Mouse (Mus musculus) lung, postnatal 0 days (tissue): ENCODE data around the gene Prss43.

ENCODE experiments used
- CTCF ChIP-seq: IDR thresholded peaks from 2 replicates; pipeline ENCODE4 v1.5.1; 2016; ENCODE audit warnings: antibody characterized with exemption, mild to moderate bottlenecking
- EP300 ChIP-seq: IDR thresholded peaks from 2 replicates; pipeline ENCODE4 v1.6.1; 2016; ENCODE audit warnings: antibody characterized with exemption, mild to moderate bottlenecking, control low read depth

DNA sequence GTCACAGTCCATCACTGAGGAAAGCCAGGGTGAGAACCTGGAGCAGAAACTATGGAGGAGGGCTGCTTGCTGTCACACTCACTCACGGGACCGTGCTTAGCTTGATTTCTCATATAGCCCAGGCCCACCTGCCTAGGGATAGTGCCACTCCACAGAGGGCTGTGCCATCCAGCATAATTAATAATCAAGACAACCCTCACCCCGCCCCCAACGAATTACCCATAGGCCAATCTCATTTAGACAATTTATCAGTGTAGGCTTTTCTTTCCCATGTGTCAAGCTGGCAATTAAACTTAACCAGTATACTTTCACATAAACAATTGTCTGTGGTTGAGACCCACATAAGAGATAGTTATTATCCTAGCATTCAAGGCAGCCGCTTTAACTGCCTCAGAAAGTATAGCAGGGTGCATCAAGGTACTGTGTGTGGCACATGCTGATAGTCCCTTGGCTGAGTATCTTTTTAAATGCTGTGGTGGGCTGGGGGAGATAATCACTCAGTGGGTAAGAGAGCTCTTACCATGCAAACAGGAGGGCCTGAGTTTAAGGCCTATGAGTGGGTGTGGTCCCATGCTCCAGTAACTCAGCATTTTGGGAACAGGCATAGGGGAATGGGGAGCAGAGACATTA, 32.6 kb downstream of the Prss43 start:
- TF ChIP-seq EP300 = no peak
- no peak for TF ChIP-seq CTCF
